Mouse (Mus musculus): ENCODE data around the gene Stat5b.

Gene Stat5b

GRCm38 (mm10) chr11:100843070-100843669, 7.4 kb downstream of the Stat5b start:
- no peak for DNase-seq (ENCODE audit: low spot score in 2 of 2)

- no peak for DNase-seq (ENCODE audit: low spot score in 2 of 2)
Observed at GRCm38 (mm10) chr11:100842025-100842424, 8.5 kb downstream of the Stat5b start.

- DNase-seq (ENCODE audit: low spot score in 2 of 2) = no peak
Observed at GRCm38 (mm10) chr11:100840866-100841265, 9.7 kb downstream of the Stat5b start.

- DNase-seq (ENCODE audit: low spot score in 2 of 2) = no peak
Observed at GRCm38 (mm10) chr11:100839523-100839922, 11.0 kb downstream of the Stat5b start.

- no peak for DNase-seq (ENCODE audit: low spot score in 2 of 2)
Observed at GRCm38 (mm10) chr11:100838894-100839293, 11.6 kb downstream of the Stat5b start.

- DNase-seq (ENCODE audit: low spot score in 2 of 2) = no peak
Observed at GRCm38 (mm10) chr11:100836923-100837702, 13.4 kb downstream of the Stat5b start.

- DNase-seq (ENCODE audit: low spot score in 2 of 2) = no peak
Observed at GRCm38 (mm10) chr11:100833466-100833865, 17.1 kb downstream of the Stat5b start.

- no peak for DNase-seq (ENCODE audit: low spot score in 2 of 2)
Observed at GRCm38 (mm10) chr11:100831396-100831795, 19.1 kb downstream of the Stat5b start.

- DNase-seq (ENCODE audit: low spot score in 2 of 2) = no peak
Observed at GRCm38 (mm10) chr11:100829691-100830090, 20.8 kb downstream of the Stat5b start.

- no peak for DNase-seq (ENCODE audit: low spot score in 2 of 2)
Observed at GRCm38 (mm10) chr11:100828676-100829151, 21.8 kb downstream of the Stat5b start.

GRCm38 (mm10) chr11:100826161-100826866, 24.2 kb downstream of the Stat5b start:
- peak in 1 of 2 experiments; percentile 26 for DNase-seq (ENCODE audit: low spot score in 2 of 2)

- DNase-seq (ENCODE audit: low spot score in 2 of 2) = no peak
Observed at GRCm38 (mm10) chr11:100825451-100825850, 25.1 kb downstream of the Stat5b start.

- DNase-seq (ENCODE audit: low spot score in 2 of 2) = no peak
Observed at GRCm38 (mm10) chr11:100824496-100824895, 26.0 kb downstream of the Stat5b start.

GRCm38 (mm10) chr11:100823543-100824313, 26.8 kb downstream of the Stat5b start:
- DNase-seq (ENCODE audit: low spot score in 2 of 2) = no peak

GRCm38 (mm10) chr11:100822365-100822764, 28.2 kb downstream of the Stat5b start:
- DNase-seq (ENCODE audit: low spot score in 2 of 2) = peak; percentile 31 to 39

- no peak for DNase-seq (ENCODE audit: low spot score in 2 of 2)
Observed at GRCm38 (mm10) chr11:100821605-100822220, 28.8 kb downstream of the Stat5b start.

- no peak for DNase-seq (ENCODE audit: low spot score in 2 of 2)
Observed at GRCm38 (mm10) chr11:100820047-100820446, 30.5 kb downstream of the Stat5b start.

GRCm38 (mm10) chr11:100819626-100820025, 30.9 kb downstream of the Stat5b start:
- no peak for DNase-seq (ENCODE audit: low spot score in 2 of 2)

- no peak for DNase-seq (ENCODE audit: low spot score in 2 of 2)
Observed at GRCm38 (mm10) chr11:100819048-100819447, 31.5 kb downstream of the Stat5b start.

- DNase-seq (ENCODE audit: low spot score in 2 of 2) = no peak
Observed at GRCm38 (mm10) chr11:100818359-100819012, 32.0 kb downstream of the Stat5b start.

- DNase-seq (ENCODE audit: low spot score in 2 of 2) = no peak
Observed at GRCm38 (mm10) chr11:100817311-100817710, 33.2 kb downstream of the Stat5b start.

All from spleen, postnatal 14 days (tissue).